Mouse (Mus musculus): ENCODE results near the gene Fam161a.

Fam161a gene

DNA sequence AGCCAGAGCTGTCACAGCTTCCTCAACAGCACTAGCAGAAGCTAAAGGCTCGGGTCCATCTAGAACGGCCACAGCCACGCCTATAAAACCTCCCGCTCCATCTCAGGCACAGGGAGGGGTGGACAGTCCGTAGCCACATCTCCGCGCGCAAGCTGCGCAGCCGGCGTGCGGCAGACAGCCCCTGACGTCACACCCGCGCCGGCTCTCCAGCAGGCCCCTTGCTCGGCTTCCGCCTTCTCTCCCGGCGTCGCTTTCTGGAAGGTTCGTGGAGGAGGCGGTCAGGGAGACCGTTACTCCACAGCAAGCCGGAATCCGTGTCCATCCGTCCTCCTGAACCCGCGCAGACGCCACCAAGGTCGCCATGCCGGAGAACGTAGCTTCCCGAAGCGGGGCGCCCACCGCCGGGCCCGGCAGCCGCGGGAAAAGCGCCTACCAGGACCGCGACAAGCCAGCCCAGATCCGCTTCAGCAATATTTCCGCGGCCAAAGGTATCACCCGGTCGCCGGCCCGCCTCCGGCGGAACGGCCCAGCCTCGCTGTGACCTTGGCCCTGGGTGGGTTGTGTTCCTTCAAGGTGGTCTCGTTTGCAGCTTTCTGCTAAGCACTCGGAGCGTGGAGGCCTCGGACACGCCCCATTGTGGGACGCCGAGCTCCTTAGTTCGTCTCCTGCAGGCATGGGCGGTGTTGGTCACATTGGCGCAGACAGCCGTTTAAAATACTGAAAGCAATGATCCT lies 16.8 kb upstream of the Fam161a start, which contains the start of gene Cct4:
Cct4 (plus strand) TSS at position 127 of the 734 bp plus-strand sequence.
- peak; percentile 88 to 89 for DNase-seq (ENCODE audit: low spot score in 2 of 2)

DNA sequence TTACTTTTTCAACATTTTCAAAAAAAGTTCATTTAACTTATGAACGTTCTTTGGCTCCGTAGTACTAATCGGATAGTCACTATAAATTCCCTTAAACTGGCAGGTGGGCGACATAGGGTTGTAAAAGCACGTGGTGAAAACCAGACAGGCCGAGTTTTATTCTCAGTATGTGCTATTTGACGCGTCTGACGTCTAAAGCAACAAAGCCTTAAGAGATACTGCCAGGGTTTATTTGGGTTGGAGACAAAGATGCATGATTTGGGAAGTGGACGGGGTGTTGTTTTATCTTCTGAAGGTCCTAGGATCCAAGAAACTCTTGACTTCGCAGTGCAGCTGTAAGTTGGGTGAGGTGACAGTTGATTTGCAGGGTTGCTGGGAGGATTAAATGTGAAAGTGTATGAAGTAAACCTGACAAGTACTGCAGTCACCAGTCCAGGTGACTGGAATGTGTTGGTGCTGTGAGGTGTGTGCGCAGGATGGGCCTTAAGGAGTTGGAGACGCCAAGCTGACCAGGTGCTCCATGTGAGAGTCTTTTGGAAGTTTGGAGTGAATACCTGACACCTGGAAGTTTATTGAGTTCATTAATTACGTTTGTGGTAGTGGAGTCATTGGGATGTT lies 16.0 kb upstream of the Fam161a start:
- DNase-seq (ENCODE audit: low spot score in 2 of 2), result no peak

DNA sequence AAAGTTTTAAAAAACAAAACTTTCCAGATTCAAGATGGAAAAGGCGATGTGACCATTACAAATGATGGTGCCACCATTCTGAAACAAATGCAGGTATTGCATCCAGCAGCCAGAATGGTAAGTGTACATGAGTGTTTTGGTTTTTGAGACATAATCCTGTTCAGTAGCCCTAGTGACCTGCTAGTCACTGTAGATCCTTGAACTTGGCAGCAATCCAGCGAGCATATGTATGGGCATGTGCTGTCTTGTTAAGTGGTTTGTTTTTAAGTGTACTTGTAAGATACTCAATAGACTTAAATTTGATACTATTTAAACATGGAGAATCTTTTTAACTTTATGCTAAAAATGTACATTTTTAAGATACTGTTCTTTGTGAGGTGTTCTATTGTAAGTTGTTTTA lies 13.1 kb upstream of the Fam161a start:
- no peak for DNase-seq (ENCODE audit: low spot score in 2 of 2)

DNA sequence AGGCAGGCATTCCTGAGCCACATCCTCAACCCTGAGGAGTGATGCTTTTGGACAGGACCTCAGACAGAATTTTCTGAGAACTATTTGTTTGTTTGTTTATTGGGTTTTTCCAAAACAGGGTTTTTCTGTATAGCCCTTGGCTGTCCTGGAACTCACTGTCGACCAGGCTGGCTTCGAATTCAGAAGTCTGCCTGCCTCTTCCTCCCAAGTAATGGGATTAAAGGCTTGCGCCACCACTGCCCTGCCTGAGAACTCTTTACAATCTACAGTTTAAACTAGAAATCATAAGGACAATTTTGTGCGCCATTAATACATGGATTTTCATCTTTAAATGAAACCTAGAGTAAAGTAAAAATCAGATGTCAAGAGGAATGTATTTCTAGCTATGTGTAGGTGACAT lies 11.9 kb upstream of the Fam161a start:
- DNase-seq (ENCODE audit: low spot score in 2 of 2), result no peak

DNA sequence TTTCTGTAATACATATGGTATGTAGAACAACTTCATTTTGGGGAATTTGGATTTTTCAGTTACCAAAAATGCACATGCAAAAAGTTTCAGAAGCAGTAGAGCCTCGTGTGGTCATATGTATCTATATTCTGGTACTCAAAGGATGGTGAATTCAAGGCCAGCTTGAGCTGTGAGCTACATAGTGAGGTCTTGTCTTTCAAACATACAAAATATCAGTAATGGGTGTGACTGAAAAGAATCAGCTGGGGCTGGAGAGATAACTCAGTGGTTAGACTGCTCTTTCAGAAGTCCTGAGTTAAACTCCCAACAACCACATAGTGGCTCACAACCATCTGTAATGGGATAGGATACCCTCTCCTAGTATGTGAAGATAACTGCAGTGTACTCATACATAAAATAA lies 9.0 kb upstream of the Fam161a start:
- no peak for DNase-seq (ENCODE audit: low spot score in 2 of 2)

DNA sequence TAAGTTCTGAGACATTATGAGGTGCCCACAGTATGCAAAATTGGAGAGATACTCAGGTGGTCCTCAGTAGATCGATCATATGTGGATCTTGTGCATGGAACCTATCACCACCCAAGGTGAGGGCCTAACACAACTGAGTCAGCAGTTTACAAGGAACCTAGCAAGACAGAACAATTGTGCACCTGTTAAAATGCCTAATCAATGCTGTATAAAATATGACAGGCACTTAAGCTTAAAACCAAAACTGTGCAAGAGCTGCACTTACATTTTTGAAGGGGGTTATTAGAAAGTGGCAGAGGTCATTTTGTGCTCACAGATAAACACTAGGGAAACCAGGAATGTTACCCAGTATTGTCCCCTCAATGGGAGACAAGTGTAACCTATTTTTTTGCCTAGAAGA lies 2.1 kb upstream of the Fam161a start:
- no peak for DNase-seq (ENCODE audit: low spot score in 2 of 2)

DNA sequence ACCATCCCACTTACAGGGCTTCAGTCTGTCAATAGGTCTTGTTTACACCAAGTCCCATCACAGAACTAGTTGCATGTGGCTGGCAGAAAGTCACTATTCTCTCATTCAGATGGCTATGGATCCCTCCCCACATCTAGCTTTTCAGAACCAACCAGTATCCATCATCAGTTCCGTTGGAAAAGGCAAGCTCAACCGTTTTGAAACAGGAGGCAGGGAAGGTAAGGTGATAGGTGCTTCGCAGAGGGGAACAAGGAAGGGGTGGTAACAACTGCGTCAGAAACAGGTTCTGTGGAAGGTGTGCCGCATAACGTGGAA lies 208 bp upstream of the Fam161a start:
- DNase-seq (ENCODE audit: low spot score in 2 of 2), result no peak

DNA sequence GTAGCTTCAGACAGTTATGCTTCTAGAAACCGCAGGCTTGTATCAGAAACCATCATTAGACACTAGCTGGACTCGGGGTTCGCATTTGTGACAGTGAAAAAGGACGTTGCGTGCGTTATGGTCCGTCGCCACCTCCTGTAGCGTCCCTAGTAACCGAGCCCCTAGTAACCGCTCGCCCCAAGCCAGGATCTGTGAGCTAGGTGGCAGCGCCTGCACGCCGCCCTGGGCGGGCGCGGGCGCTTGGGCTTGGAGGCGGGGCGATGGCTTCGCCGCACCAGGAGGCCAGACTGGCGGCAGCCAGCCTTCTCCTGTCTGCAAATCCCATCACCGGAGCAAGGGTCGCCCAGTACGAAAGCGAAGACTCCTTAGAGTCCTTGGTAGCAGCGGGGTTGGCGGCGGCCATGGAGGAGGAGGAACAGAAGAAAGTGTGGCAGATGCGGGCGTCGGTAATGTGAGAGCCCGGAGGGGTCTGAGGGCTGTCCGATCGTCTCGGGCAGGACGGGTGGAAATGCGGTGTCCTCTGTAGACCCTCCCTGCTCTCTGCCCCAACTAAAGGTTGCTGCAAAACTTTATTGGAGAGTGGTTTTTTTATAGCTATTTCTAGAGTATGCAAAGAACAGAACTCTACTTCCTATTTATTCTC lies 971 bp downstream of the Fam161a start:
- peak; percentile 72 to 78 for DNase-seq (ENCODE audit: low spot score in 2 of 2)

DNA sequence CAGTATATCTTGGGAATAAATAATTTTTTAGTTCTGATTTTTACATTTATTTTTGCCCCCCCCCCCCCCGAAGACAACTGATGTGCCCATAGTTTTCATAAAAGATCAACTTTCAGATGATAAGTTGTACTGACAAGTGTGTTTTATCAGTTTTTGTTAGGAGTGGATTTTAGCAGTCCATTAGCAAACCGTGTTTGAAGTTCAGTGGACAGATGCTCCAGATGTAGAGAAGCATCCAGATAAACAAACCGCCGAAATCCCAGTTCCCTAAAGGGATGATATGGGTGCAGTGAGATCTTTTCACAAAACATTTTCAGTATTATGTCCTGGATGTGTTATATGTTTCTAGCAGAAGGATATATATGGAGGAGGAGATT lies 1.5 kb downstream of the Fam161a start:
- DNase-seq (ENCODE audit: low spot score in 2 of 2), result no peak

DNA sequence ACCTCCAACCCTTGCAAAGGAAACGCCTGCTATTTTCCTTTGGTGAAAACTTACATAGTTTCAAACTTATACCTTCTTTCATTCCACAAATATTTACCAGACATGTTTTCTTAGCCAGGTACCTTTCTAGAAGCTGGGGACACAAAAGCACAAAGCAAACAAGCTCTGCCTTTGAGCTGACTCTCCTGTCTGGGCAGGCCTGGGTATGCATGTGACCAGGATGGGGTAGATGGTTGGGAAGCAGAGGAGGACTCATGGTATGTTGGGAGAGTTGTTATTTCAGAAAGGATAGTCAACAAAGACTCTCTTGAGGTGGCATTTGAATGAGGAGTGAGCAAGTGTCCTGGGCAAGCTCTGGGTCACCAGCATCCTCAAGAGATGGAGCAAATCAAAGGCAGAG lies 5.8 kb downstream of the Fam161a start:
- no peak for DNase-seq (ENCODE audit: low spot score in 2 of 2)

DNA sequence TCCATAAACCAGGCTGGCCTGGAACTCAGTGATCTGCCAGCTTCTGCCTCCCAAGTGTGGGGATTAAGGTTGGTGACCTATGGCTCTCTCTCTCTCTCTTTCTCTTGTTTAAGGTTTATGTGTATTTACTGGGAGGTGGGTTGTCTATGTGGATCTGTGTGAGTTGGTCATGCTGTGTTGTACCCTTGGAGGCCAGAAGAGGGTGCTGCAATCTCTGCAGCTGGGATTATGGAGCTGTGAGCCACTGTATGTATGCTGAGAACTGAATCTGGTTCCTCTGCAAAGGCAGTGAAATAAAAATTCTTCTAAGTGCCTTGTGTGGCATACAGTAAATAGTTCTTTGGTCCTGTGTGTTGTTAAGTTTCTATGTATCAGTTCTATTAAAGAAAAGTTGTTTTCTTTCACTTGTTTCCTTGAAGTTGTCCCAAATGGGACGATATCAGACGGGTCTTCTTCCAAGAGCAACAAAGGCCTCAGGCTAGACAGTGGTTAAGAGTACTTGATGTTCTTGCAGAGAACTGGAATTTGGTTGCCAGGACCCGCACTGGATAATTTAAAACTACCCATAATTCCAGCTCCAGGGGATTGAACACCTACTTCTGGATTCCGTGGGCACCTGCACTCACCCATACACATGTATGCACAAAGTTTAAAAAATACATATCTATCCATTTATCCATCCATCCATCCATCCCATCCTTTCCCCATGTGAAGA lies 6.4 kb downstream of the Fam161a start:
- DNase-seq (ENCODE audit: low spot score in 2 of 2), result no peak

DNA sequence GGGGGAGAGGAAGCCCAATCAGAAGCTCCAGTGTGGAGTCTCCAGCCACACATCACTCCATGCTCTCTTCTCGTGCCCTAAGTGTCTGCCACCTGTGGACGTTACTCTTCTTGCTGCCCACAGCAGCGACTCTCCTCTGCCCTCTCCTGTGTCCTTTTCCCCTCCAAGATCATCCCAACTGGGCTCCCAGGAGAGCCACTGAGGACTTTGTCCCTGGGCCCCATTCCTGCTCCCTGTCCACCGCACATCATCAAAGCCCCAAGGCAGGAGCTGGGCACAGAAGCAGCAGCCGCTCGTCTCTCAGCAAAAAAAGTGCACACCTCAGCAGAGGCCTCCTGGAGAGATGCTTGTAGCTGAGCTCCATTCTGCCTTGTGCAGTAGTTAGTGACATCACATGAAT lies 7.7 kb downstream of the Fam161a start:
- no peak for DNase-seq (ENCODE audit: low spot score in 2 of 2)

DNA sequence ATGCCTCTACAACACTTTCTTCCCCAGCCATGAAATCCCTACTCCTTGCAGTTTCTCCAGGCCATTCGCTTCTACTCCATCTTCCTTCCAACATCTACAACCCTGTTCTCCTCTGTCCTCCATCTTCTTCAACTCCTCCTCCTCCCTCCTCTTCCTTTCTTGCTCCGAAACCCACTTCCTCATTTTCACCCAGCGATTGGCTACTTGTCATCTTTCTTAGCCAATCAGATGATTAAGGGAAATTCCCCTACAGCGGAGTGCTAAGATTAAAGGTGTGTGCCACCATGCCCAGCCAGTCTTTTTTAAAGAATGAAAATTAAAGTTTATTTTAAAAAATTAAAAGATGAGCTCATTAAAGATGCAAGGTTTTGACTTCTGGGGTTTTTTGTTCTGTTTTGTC lies 10.6 kb downstream of the Fam161a start:
- DNase-seq (ENCODE audit: low spot score in 2 of 2), result no peak

DNA sequence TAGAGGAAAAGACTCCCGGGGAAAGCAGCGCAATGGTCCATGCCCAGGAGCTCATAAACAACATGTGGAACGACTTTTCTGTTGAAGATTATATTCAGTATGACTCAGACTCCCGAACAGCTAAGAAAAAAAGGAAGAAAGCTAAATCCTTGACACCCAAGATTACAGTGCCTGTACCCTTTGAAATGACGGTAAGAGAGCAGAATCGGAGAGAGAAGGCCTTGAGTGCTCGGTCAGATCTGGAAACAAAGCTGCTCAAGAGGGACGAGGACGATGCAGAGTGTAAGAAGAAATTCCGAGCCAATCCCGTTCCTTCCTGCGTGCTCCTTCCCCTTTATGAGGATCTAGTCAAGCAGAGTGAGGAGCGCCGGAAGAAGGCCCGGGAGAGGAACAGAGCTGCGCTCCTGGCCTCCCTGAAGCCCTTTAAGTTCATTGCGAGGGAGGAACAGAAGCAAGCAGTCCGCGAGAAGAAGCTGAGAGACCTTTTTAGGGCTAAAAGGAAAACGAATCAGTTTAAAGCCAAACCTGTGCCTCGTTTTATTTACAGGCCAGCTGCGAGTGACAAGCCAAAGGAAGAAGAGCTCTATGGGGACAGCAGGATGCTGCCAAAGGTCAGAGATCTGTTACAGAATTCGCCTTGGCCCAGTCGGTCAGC lies 12.9 kb downstream of the Fam161a start:
- DNase-seq (ENCODE audit: low spot score in 2 of 2), result no peak

DNA sequence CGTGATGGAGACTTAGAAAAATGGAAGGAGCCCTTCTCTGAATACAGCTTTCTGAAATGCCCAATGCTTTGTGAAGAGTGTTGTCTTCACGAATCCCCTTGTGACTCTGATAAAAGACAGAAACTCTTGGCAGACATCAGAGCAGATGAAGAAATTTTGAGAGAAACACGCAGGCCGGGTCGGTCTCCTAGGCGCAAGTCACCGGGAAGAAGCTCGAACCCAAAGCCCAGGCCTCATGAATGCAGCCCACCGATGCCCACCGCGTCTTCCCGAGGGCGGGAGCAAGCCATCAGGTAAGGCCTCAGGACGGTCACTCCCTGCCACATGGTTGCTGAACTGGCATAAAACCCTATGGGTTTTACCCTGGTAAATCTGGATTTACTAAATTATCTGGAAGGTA lies 13.5 kb downstream of the Fam161a start:
- no peak for DNase-seq (ENCODE audit: low spot score in 2 of 2)

DNA sequence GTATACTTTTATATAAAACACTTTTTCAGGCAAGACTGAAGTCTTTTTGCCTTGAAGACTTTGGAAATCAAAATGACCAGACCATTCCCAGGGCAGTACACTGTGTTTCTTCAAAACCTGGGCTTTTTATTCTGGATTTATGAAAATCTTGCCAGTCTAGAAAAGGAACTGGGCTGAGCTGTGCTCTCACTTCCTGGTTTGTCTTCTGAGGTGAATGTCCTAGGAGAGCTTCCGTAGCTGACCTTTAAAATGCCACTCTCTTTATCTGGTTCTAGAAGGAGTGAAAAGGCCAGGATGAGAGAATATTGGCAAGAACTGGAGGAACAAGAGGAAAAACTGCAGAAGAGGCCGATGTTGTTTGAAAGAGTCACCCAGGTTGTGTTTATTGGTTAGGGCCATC lies 15.8 kb downstream of the Fam161a start:
- DNase-seq (ENCODE audit: low spot score in 2 of 2), result no peak

DNA sequence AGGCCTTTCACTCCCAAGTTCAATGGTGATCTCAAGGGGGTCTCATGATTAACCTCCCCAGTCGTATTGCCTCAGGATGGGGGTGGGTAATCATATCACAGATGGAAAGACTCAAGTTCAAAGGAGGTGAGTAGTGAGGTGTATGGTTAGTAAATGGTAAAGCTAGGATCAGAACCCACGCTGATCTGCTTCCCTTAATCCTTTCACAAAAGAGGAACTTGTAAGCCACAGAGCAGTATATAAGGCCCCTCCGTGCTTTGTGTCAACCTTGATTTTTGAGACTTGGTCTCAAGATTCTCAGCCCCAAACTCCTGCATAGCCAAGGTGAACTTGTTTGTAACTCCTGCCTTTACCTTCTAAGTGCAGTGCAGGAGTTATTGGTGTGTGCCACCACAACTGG lies 16.8 kb downstream of the Fam161a start:
- no peak for DNase-seq (ENCODE audit: low spot score in 2 of 2)

DNA sequence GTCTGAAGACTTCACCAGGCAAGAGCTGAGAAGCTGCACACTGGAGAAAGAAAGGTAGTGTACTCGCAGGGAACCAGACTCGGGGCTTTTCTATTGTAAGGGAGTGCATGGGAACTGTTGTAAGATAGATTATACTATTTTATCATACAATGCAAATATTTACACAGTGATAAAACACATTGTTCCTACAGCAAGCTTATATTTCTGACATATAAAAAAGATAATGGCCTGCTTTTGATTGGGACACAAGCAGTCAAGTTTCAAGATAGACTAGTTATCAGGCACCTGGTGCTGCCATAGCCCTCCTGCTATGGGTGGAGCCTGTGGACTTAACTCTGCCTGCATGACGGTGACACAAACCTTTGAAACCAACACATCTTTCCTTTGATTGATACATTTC lies 21.6 kb downstream of the Fam161a start:
- DNase-seq (ENCODE audit: low spot score in 2 of 2), result no peak

DNA sequence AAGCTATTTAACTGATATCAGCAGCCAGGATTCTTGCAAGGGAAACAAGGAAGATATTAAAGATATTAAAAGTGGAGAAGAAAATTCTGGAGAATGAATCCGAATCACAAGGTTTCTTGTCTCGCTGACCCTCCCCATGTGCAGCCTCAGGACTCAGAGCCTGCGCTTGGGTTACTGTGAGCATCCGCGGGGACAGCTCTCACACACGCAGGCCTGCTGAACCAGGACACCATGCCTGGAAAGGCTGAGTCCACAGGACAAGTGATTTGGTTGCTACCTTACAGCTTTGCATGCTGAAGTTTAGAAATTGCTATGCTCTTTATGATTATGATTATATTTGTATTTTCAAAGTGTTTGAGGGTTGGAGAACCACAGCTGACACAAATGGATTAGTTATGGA lies 22.1 kb downstream of the Fam161a start:
- no peak for DNase-seq (ENCODE audit: low spot score in 2 of 2)

DNA sequence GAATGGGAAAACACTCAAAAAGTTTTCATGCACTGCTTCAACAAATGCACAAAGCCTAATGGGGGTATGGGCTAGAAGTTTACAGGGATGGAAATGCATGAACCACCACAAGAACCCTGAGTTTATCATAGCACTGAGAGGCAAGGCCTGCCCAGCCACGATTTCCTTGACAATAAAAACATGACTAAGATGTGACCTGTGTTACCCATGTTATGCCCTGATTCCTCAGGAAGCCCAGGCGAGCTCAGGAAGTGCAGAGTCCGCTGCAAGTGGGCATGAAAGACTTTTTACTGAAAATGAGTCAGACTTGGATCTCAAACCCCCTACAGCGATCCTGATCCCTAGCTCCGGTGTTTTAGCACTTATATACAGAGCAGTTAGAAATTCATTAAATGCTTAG lies 39.9 kb downstream of the Fam161a start:
- no peak for DNase-seq (ENCODE audit: low spot score in 2 of 2)

DNA sequence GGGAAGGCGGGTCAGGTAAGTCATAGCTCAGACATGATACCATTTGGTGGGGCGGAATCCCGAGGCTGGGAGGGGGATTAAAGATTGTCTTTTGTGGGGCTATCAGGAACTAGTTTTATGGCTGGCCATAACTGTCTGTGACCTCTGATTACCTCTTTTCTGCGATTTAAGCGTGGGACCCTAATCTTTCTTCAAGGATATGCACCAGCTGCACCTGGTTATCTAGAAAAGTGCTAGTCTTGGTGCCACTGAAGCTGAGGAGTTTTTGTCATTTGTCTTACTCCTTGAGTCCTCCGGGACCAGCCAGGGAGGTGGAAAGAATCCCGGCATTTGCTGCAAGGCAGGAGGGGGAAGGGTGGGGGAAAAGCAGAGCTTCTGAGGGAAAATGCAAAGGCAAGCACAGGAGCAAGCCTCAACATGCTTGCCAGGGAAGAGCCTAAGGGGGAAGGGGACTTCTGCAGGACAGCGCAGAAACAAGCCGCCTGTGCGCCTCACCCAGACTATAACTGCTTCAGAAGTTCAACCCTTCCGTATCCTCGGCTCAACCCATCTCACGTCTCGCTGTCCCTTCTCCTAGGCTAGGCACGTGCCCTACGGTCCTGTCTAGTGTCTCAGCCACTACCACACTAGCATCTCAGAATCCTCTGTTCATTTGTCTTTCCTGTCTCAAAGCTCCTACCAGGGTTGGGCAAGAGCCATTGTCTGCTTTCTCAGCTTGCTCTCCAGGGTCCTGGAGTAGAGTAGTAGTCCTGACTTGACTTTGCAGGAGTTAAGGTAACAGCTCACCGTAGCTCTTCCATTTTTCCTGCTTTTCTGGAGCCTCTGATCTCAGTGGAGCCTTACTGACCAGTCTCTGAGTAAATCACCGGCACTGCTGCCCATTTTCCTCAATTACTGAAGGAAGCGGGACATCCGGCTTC lies 40.6 kb downstream of the Fam161a start:
- no peak for DNase-seq (ENCODE audit: low spot score in 2 of 2)

Measured in natural killer cell, adult 2 months (primary cell).